Mouse (Mus musculus) c-Kit-positive CD71-negative TER-119-negative erythroid progenitor cells, embryonic 14.5 days (primary cell): ENCODE results near the gene Tbx4.

Source experiments
- DNase-seq: peaks from one replicate; pipeline ENCODE4 v3.0.0-alpha.2; 2013; ENCODE audit warnings: low read depth

Tbx4 gene

DNA sequence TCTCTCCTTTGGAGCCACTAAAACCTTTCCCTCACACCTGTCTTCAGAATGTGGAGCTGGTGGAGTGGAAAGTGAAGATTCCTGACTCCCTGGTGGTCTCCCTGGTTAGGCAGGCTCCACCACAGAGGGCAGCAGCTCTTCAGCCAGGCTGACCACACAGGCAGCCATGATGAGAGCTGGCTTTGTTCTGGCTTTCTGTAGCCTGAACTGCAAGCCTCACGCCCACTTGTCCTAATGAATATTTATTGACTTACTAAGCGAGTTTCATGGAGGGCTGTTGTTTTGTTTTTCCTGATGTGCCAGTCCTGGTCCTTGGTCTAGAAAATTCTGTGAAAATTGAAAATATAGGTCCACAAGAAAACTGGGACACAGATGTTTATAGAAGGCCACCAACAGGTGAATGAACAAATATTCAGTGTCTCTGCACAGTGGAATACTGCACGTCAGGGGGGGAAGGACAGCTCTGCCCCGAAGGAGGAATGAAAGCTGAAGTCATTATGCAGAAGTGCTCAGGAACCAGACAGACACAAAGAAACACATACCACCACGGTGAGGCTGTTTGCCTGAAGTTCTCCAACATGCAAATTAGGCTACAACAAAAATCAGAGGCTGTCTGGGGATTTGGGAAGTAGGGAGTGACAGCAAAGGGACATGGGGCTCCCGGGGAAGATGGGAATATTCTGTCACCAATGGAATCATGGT is 28.1 kb upstream of the Tbx4 start:
- DNase-seq = no peak

DNA sequence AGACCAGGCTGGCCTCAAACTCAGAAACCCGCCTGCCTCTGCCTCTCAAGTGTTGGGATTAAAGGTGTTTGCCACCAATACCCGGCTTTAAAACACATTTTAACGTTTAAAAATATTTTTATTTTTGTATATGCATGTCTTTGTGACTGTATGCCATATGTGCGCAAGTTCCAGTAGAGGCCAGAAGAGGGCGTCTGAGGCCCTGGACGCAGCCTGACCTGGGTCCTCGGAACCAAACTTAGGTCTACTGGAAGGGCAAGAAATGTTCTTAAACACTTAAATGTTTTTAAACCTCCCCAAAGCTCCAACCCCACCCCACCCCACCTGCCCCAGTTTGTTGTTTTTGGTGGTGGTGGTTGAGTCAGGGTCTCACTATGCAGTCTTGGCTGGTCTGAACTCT is 21.9 kb upstream of the Tbx4 start:
- no peak for DNase-seq

DNA sequence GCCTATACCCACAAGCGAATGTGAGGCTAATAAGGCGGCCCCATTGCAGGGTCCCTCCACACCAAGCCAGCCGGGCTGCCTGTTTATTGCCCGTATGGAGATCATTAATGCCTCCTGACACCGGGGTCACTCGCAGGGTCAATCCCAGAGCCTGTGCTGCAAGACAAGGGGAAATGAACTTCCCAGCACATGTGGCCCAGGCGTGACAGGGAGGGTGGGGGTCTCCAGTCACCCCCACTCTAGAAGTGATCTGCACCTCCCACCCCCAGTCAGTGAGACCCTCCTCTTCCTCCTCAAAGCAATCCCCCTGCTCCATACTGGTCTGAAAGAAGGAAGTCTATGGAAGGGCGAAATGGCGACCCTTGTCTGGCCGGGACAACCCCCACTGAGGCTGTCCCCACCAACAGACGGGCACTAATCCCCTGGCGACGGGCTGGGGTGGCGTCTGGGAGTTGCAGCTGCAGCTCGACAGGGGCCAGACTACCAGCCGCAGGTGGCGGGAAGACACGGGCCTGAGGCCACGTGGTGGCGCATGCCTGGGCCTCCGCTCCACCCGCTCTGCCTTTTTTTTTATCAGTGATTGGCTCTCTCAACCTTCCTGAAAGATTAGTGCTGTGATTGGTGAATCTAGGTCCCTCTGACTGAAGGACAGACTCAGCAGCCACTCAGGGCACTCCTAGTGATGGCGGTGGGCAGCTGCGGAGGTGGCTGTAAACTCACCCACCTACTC is 10.0 kb upstream of the Tbx4 start:
- no peak for DNase-seq

DNA sequence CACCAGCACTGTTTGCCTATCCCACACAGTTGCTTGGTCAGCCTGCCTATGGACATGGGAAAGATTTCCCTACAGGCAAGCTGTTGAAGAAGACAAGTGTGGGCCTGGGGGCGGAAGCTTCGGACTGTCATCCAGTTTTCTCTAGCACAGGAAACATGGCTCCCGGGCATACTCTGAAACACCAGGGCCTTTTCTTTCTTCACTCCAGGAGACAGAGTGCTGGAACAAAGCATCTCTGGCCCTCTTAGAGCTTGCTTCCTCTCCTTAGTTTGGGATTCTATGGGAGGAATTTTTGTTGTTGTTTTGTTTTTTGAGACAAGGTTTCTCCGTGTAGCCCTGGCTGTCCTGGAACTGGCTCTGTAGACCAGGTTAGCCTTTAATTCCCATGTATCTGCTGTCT is 1.7 kb upstream of the Tbx4 start:
- DNase-seq = no peak

DNA sequence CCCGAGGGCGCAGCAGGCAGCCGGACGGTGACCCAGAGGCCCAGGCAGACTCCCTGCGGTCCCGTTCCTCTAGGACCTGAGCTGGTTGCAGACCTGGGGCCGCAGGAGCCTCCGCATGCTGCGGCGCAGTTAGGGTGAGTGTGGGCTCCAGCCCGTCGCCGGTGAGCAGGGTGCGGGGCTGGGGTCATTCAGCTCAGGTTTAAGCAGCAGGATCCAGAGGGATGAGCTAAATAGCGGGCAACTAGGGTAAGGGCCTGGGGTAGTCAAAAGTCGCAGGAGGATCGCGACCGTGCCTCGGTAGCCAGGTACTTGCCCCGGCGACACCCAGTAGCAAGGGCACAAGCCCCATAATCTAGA is 185 bp downstream of the Tbx4 start:
- no peak for DNase-seq

DNA sequence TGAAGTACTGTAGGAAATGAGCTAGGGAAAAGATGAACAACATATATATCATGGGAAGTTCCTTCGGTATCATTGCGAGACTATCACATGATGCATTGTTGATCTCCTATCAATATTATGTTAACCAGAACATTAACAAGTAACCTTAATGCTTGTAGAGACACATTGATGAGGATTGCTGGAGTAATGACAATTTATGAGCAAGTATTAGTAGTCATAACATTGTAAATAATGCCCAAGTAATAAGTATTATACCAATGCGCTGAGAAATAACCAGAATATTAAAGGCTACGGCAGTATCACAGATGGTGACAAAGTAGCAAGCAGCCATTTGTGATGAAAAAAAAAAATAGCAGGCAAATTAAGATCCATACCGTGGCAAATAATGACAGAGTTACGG is 1.1 kb downstream of the Tbx4 start:
- no peak for DNase-seq

DNA sequence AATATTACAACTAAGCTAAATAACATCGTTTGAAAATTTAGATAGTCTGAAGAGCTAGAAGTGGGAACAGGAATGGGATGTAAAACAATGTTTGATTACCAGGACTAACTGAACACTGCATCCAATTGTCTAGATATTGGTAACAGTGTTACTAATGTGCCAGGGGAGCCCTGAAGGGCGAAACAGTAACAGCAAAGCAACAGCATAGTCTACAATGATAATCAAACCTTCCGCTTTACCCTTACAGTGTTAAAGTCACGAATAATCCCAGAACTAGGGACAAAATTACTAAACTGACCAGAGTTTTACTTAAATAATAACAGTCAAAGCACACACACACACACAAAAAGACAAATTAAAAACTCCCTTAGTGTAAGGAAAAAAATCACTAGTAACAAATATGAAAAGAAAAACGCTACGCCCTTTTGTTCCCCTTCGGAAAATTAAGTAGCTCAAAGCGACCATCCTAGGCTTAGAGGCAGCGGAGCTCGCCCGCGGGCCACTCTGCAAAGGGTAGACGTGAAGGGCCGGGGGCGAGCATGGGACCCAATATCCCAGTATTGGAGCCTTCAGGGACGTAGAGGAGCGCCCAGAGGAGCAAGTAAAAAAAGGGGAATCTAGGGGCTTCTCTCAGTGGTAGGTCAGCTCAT is 1.7 kb downstream of the Tbx4 start:
- DNase-seq = no peak

DNA sequence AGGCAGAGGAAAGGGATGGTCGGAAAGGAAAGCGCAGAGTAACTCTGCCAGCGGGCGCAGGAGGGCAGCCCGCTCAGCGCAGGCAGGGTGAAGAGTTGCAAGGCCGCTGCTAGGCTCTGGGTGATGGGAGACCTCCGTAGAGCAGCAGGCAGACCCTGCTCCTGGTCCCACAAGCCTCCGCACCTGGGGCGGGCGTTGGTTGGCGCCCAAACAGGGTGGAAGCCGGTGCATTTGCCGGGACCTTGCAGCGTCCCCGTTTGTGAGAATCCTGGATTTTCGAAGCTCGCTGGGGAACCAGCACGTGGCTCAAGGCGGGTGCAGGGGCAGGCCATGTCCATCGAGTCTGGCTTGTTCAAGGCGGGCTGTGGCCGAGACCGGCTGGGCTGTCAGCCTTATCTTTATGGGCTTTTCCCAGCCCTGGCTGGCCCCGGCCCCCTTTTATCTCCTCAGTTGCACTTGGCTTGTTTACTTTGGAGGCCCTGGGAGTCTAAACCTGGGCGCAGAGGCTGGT is 2.3 kb downstream of the Tbx4 start:
- DNase-seq = no peak

DNA sequence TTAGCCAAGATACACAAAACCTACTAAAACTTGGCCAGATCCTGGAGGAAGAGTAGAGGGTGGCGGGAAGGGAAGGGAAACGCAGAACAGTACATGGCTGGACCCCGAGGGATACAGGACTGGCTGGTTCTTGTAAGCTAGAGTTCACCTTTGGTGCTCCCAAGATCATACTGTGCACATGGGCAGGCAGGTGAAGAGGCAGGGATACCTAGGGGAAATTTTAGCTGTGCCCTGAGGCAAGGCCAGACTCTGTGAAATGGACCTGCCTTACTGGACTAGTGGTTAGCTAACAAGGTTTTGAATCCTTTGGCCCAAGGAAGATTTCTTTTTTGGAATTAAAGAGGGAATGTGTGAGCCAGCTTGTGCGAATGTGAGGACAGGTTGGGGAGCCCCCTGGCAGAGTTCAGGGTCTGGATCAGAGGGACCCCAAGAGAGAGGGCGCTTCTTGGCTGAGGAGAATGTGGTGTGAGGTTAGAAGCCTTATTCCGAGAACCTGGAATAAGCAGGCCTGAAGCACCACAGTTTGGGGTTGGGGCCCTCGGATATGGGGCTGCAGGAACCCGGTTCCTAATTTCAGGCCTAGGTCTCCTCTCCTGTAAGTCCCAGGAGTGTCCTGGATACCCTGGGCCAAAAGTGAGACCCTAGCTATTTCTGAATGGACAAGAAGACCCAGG is 3.0 kb downstream of the Tbx4 start:
- DNase-seq = no peak

DNA sequence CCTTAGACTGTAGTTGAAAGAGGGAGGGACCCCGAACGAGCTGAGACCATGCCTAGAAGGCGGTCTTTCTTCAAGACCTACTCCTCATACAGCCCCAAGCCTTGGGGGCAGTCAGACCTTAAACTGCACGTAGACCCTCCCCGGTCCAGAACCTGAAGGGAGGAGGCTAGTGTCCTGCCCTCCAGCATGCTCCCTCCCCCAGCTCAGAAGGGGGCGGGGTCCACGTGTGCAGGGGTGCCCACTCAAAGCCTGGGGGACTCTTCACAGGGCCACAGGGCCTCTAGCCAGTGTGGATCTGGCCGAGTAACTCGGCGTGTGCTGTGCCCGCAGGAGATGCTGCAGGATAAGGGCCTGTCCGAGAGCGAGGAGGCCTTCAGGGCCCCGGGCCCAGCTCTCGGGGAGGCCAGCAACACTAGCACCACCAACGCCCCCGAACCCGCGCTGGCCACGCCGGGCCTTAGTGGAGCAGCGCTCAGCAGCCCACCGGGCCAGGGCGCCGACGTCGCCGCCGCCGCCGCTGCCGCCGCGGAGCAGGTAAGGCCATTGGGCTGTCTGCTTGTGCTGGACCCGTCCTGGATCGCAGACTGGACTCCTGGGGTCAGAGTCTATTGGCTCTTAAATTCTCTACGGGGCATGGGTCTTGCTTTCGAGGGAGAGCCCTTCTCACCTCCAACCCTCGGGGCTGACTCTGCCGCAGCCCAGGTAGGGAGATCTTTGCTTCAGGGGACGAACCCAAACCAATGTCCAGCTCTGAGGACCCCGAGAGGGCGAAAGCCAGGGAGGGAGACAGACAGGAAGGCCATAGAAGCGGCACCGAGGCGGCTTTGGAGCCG is 3.7 kb downstream of the Tbx4 start:
- DNase-seq = no peak

DNA sequence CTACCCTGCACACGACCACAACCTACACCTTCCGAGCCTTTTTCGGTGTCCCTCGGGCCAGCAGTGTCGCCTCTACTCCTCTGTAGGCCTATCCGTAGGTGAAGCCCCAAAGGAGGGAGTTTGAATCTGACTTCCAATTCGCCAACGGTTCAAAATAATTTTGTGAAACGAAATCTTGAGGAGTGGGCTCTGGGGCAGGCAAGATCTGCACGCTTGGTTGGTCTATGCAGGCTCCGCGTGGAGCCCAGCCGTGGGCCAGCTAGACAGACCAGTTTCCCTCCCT is 4.3 kb downstream of the Tbx4 start:
- no peak for DNase-seq

DNA sequence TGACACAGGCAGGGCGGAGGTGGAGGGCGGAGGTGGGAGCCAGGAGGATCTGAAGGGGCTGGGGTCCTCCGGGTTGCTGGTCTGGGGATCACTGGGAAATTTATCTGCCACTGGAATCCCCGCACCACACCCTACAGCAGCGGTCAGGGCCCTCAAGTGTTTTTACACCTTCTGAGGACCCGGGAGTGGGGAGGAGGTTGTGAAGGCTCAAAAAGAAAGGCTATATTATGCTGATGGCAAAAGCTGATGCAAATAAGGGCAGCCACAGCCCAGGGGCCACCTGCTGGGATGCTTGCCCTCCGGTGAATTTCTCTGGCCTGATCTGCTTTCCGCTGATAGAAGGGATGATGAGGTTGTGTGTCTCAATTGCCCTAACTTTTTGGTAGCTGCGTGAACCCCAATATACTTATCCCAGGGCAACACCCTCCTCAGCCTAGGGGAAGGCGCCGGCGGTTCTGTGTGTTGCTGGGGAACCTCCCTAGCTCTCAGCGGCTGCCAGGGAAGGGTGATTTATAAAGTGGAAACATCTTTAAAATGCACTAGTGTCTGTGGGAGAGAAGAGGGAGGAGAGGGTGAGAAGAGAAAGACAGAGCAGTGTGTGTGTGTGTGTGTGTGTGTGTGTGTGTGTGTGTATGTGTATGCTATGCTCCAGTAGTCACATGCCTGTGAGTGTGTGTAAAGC is 4.9 kb downstream of the Tbx4 start:
- DNase-seq = no peak

DNA sequence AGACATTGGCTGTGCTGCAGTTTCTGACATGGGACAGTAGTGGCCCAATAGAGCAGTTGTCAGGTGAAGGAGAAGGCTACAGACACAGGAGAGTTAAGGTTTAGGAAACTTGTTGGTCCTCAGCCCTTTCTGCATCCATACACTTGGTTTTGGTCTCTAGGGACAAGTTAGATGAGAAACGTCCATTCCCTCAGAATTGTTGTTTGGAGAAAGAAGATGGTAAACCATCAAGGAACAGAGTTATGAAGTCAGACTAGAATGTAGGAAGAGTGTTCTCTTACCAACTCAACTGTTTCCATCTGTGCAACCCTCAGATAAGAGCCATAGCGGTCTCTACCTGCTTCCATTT is 5.4 kb downstream of the Tbx4 start:
- DNase-seq = no peak

DNA sequence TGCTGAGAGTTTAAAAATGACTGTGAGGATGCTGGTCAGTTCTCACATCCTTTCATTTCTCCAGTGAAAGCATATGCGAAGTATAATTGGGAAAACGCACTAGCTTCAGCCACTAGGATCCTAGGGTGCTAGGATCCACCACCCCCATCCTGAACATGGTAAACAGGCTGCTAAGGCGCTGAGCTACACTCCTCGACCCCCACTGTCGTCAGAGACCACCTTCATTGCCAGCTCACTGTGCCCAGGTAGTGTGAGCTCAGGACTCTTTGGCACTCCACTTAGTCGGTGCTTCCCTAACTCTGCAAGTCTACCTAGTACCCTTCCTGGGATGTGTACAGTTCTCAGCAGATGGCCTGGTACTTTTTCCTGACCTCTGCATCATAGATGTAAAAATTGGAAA is 6.5 kb downstream of the Tbx4 start:
- no peak for DNase-seq

DNA sequence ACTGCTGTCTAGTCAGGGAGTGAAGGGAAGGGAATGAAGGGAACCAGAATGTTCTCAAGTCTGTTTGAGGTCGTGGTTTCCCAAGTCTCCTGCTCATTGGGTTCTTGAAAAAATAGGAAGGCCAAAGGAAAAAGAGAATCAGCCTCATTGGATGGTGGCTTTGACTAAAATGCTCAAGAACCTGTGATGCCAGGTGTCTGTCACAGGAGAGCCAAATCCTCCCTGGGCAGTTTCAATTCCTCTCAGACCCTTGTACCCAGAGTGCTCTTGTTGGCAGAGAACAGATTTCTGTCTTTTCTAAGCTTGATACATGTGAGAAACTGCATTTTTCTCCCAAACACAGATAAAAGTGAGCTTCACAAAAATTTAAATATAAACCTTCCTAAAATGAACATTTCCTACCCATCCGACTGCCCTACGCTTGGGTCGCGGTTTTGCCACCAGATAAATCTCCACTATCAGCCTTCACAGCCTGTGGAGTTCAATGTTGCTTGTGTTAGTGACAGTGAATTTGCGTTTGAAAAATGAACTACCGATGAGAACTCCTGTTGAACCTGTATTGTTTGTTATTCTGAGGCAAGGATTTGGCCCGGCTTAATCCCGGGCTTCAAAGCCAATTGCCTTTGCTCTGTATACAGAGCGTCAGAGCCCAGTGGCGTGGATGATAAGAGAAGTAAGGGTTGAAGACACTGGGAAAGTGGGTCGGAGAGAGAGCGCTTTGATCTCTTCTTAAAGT is 7.3 kb downstream of the Tbx4 start:
- no peak for DNase-seq

DNA sequence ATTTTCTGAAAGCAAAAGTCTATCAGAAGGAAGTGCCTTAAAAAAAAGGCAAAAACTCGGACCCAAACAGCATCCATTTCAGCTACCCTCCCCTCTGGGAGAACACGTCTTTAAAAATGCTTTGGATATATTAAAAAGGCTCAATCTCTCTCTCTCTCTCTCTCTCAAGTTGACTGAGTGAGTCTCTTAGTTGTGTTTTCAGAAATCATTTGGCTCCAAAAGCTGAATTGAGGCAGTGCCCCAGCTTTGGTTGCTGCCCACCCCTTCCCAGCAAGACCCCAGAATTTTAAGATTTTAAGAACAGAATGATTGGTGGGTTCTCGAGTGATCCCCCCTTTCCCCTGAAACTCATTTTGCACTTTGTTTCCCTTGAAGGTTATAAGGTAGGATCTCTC is 7.9 kb downstream of the Tbx4 start:
- no peak for DNase-seq

DNA sequence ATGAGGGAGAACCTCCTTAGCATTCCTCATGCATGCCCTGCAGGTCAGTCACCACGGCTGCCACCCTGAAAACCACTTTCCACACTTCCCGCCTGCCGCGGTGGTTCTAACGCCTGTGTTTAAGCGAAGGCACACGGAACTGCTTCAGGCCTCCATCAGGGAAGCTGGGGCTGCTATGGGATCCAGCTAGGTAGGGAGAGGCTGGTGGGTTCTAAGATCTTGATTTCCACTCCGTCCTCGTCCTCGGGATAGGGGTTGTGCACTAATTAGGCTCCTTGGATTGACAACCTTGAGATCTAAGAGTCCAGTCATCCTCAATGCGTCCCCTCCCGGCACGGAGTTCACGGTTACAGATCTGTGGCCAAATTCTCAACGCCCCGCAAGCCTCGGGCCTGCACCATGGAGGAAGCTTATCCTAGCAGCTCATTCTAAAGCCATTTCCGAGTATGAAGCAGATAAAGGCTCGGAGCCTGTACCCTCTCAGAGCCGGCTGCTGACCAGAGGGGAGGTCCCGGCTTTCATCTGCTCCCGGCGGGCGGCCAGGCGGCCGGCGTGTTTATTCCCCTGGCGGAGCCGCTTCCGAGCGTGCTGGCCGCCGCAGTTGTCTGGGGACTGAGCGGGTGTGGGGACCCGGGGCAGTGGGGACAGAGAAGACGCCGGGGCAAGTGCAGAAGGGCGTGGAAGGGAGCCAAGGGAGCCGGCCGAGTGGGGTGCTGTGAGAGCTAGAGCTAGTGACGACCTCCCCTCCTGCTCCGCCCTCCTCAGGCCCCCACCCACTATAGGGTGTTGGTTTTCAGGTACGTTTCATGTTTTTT is 8.7 kb downstream of the Tbx4 start:
- DNase-seq = no peak

DNA sequence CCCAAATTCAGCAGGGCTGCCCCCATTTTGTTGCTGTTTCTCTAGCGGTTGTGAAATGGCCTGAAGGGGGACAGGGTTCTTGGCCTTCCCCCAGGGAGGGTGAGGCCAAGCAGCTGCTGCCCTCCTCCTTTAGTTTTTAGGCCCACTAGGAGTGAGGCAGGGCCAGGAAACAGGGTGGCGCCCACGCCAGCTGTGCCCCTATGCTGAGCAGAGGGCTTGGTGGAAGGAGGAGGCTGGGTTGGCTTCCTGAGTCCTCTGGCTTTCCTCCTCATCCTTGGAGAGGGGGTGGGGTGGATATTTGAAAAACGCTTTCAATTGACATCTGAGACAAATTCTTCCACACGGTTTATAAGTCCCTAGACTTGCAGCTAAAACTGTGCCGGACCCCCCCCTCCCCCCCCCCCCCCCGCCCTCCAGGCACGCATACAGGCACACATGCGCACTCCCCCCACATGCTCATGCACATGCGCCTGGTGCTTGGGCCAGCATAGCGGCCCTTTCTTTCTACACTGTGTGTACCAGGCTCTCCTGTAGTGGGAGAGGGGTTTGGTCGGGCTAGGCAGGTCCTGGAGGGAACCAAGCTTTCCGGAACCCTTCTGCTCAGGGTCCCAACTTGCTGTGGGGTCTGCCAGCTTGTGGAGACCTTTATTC is 10.2 kb downstream of the Tbx4 start:
- DNase-seq = no peak

DNA sequence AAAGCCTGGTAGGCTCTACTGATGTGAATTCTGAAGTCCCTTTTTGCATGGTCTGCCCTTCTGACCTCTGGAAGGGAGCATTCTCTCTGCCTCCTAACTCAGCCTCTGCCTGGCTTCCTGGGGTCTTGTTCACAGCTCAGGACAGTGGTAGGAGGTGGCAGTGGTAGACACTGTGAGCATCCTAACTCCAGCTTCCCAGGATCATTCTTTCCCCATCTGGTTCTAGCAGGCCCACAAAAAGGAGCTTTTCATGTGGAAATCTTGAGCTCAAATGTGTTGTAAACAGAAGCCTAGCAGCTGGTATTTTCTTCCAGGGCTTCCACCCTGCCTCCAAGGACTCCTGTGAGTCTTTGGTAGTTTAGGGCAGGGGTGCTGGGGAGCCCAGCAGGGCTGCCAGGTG is 14.1 kb downstream of the Tbx4 start:
- no peak for DNase-seq

DNA sequence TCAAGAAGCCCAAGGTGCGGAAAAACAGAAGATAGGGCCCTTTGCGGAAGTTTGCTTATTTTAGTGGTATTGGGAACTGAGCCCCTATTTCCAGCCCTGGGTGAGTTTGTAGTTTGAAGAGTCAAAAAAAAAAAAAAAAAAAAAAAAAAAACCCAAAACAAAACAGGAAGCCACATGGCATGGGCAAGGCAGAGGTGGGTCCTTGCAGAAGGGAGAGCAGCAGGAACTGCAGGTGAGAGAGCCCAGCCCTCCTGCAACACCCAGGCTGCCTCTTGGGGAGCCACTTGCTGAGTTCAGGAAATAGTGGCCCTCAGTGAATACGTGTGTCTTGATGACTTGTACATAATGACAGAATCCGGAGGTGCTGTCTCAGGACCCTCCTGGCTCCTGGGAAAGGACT is 23.3 kb downstream of the Tbx4 start:
- no peak for DNase-seq
